Mouse (Mus musculus) stomach, postnatal 0 days (tissue): Measurements from ENCODE around the gene Rnf187. TPM values are rescaled to one million over a fixed set of nuclear protein-coding genes. Genes with fewer than 3 reads are reported as not detected.

Source experiments
- ATAC-seq: fragments of 200-750 bp; cut with Nextera tagmentation; 2 replicates; pipeline ENCODE4 v1.8.0; 2017; ENCODE audit not compliant: low FRiP score, low TSS enrichment
- DNase-seq: peaks from one replicate; pipeline ENCODE4 v3.0.0-alpha.2; 2016; ENCODE audit warnings: low spot score
- H3K27ac ChIP-seq: fragments of 300-500 bp; sonication (generic); replicated peaks from 2 replicates; pipeline ENCODE4 v1.5.1; 2014; ENCODE audit warnings: mild to moderate bottlenecking, control low read depth
- H3K27me3 ChIP-seq: fragments of 300-500 bp; sonication (generic); 2 replicates; pipeline ENCODE4 v1.6.1; 2014; ENCODE audit warnings: low read length; ENCODE audit not compliant: control insufficient read depth, insufficient read depth
- H3K36me3 ChIP-seq: fragments of 300-500 bp; sonication (generic); 2 replicates; pipeline ENCODE4 v1.6.1; 2014; ENCODE audit warnings: low read length, mixed read lengths; ENCODE audit not compliant: control insufficient read depth, insufficient read depth
- H3K4me1 ChIP-seq: fragments of 300-500 bp; sonication (generic); replicated peaks from 2 replicates; pipeline ENCODE4 v1.6.1; 2014; ENCODE audit warnings: antibody characterized with exemption; ENCODE audit not compliant: control insufficient read depth, insufficient read depth
- H3K4me2 ChIP-seq: fragments of 300-500 bp; sonication (generic); replicated peaks from 2 replicates; pipeline ENCODE4 v1.6.1; 2014; ENCODE audit warnings: low read depth, mild to moderate bottlenecking, control low read depth, moderate library complexity
- H3K4me3 ChIP-seq: fragments of 300-500 bp; sonication (generic); 2 replicates; pipeline ENCODE4 v1.5.1; 2014; ENCODE audit warnings: low read depth, low read length, control low read depth
- H3K9ac ChIP-seq: fragments of 300-500 bp; sonication (generic); 2 replicates; pipeline ENCODE4 v1.6.1; 2014; ENCODE audit warnings: mild to moderate bottlenecking, low read length, control low read depth, mixed read lengths
- H3K9me3 ChIP-seq: fragments of 300-500 bp; sonication (generic); 2 replicates; pipeline ENCODE4 v1.6.1; 2016; ENCODE audit warnings: low read length; ENCODE audit not compliant: control insufficient read depth
- CTCF ChIP-seq: IDR thresholded peaks from 2 replicates; pipeline ENCODE4 v1.5.1; 2016; ENCODE audit warnings: antibody characterized with exemption, low read depth, mild to moderate bottlenecking, moderate library complexity
- EP300 ChIP-seq: optimal IDR thresholded peaks from 2 replicates; pipeline ENCODE3; 2016; ENCODE audit warnings: antibody characterized with exemption
- WGBS: fragments of 180-500 bp; shearing (Covaris S2); extraction: QIAGEN DNeasy Blood & Tissue Kit; methylation state at CpG from one replicate; pipeline ENCODE4 v1.1.7; 2014; 5-methylcytosine and 5-hydroxymethylcytosine counted together
- polyA plus RNA-seq: library from polyadenylated mRNA; unstranded; fragments of >200 nt; fragmentation: Nextera tagmentation; extraction: Ambion mirVana; gene quantifications from 2 replicates; pipeline ENCODE4 v1.2.1, GENCODE M21; 2015

The Rnf187 gene
- polyA plus RNA-seq, 1 experiment from 2014 or later = 136 TPM

GRCm38 (mm10) chr11:58970831-58971530 lies 32.3 kb upstream of the Rnf187 start:
- H3K4me3 ChIP-seq = no peak overlapping the region

GRCm38 (mm10) chr11:58969659-58970058 lies 30.9 kb upstream of the Rnf187 start:
- no peaks in the 10 kb centered on the region for H3K9me3 ChIP-seq
- DNase-seq = peak; percentile 56
- no peaks in the 10 kb centered on the region for H3K4me1 ChIP-seq
- no peak overlapping the region for H3K9ac ChIP-seq
- H3K4me2 ChIP-seq = no peak overlapping the region
- no peak overlapping the region for H3K4me3 ChIP-seq
- no peak overlapping the region for H3K27ac ChIP-seq
- ATAC-seq = peak; percentile 65; the same call in 1 of the 2 replicates
- no peaks in the 10 kb centered on the region for H3K36me3 ChIP-seq
- no peaks in the 10 kb centered on the region for H3K27me3 ChIP-seq
- WGBS = 51% methylated on average over 6 of the region's 6 CpGs
- TF ChIP-seq EP300 = no peak
- TF ChIP-seq CTCF = no peak

More at GRCm38 (mm10) chr11:58970831-58971530, 32.3 kb upstream of the Rnf187 start:
- H3K36me3 ChIP-seq = no peaks in the 10 kb centered on the region
- H3K9ac ChIP-seq = no peak overlapping the region
- DNase-seq (no peak), ATAC-seq (no peak)
- H3K27me3 ChIP-seq = no peaks in the 10 kb centered on the region
- WGBS = 87% methylated on average over 21 of the region's 21 CpGs
- TF ChIP-seq EP300 = no peak
- TF ChIP-seq CTCF = no peak; the same call in 1 of the 2 replicates
- no peak overlapping the region for H3K27ac ChIP-seq
- no peaks in the 10 kb centered on the region for H3K9me3 ChIP-seq
- no peaks in the 10 kb centered on the region for H3K4me1 ChIP-seq
- no peak overlapping the region for H3K4me2 ChIP-seq

- no peaks in the 10 kb centered on the region for H3K36me3 ChIP-seq
- no peak overlapping the region for H3K27ac ChIP-seq
- H3K9me3 ChIP-seq = no peaks in the 10 kb centered on the region
- H3K27me3 ChIP-seq = no peaks in the 10 kb centered on the region
- no peak overlapping the region for H3K4me3 ChIP-seq
- DNase-seq (no peak), ATAC-seq (peak; percentile 11; the same call in 1 of the 2 replicates)
- WGBS = 69% methylated on average over 8 of the region's 8 CpGs
- no peak overlapping the region for H3K4me2 ChIP-seq
- no peak overlapping the region for H3K9ac ChIP-seq
- TF ChIP-seq EP300 (no peak), CTCF (no peak)
- no peaks in the 10 kb centered on the region for H3K4me1 ChIP-seq
Observed at GRCm38 (mm10) chr11:58969027-58969426, 30.3 kb upstream of the Rnf187 start.

- no peaks in the 10 kb centered on the region for H3K27me3 ChIP-seq
- DNase-seq (no peak), ATAC-seq (peak; percentile 11; the same call in 1 of the 2 replicates)
- H3K9ac ChIP-seq = no peak overlapping the region
- no peaks in the 10 kb centered on the region for H3K4me1 ChIP-seq
- H3K9me3 ChIP-seq = no peaks in the 10 kb centered on the region
- TF ChIP-seq CTCF (no peak), EP300 (no peak)
- no peaks in the 10 kb centered on the region for H3K36me3 ChIP-seq
- H3K4me2 ChIP-seq = no peak overlapping the region
- no peak overlapping the region for H3K4me3 ChIP-seq
- 76% methylated on average over 7 of the region's 7 CpGs for WGBS
- no peak overlapping the region for H3K27ac ChIP-seq
Observed at GRCm38 (mm10) chr11:58968551-58968950, 29.8 kb upstream of the Rnf187 start.

- DNase-seq (no peak), ATAC-seq (no peak)
- no peaks in the 10 kb centered on the region for H3K9me3 ChIP-seq
- no peak overlapping the region for H3K4me3 ChIP-seq
- H3K9ac ChIP-seq = no peak overlapping the region
- H3K4me1 ChIP-seq = no peaks in the 10 kb centered on the region
- TF ChIP-seq EP300 (no peak), CTCF (peak; percentile 76)
- H3K4me2 ChIP-seq = no peak overlapping the region
- H3K27me3 ChIP-seq = no peaks in the 10 kb centered on the region
- 93% methylated on average over 1 of the region's 1 CpGs for WGBS
- no peak overlapping the region for H3K27ac ChIP-seq
- H3K36me3 ChIP-seq = no peaks in the 10 kb centered on the region
Observed at GRCm38 (mm10) chr11:58967346-58967745, 28.6 kb upstream of the Rnf187 start.

GRCm38 (mm10) chr11:58965001-58965760 lies 26.5 kb upstream of the Rnf187 start:
- Histone ChIP-seq H3K27me3 (no peaks in the 10 kb centered on the region), H3K9me3 (no peaks in the 10 kb centered on the region), H3K9ac (no peak overlapping the region), H3K27ac (no peak overlapping the region), H3K36me3 (no peaks in the 10 kb centered on the region), H3K4me1 (no peaks in the 10 kb centered on the region), H3K4me3 (no peak overlapping the region), H3K4me2 (no peak overlapping the region)
- ATAC-seq (no peak), DNase-seq (no peak)
- 49% methylated on average over 12 of the region's 12 CpGs for WGBS
- TF ChIP-seq CTCF = no peak
- TF ChIP-seq EP300 = no peak
